In genomic region chr2:168058488-168059199, GRCm38 (mm10) we compare ENCODE assay signal across 10 mouse cellular contexts. TPM values are rescaled to one million over a fixed set of nuclear protein-coding genes. Genes with fewer than 3 reads are reported as not detected.
A peak's percentile ranks its signal among the peaks of the same experiment; 100 is the strongest.
DNase-seq lines count a peak whose midpoint lies in the region; ATAC-seq and TF ChIP-seq lines count a peak whose summit lies in the region.
"Had no signal": no experiment of that assay in that cellular context is flagged by ENCODE, and none has a peak within 500 bp of the region (broad histone marks: within the 10 kb centered on the region; RNA-seq: fewer than 3 reads in every experiment).

No protein-coding gene starts in this region.

- TF ChIP-seq CTCF in E14TG2a.4 (conservative IDR thresholded peaks at IDR 0.05; ENCODE audit: low read length): no peak

- 0 out of 2 replicates have a peak overlapping the region, but pooled peaks have one; percentile 23 for H3K27ac ChIP-seq in heart, embryonic 16.5 days (ENCODE audit: low read length)
- H3K27ac ChIP-seq in embryonic facial prominence, embryonic 10.5 days (replicated peaks): peak overlapping the region; percentile 54
- H3K27ac ChIP-seq in liver, embryonic 12.5 days: no peak overlapping the region
- H3K27ac ChIP-seq: forebrain, embryonic 12.5 days had no signal

- H3K27me3 ChIP-seq in heart, embryonic 16.5 days (ENCODE audit: control insufficient read depth, insufficient read depth, low read length): no peaks in the 10 kb centered on the region
- H3K27me3 ChIP-seq in E14TG2a.4 (ENCODE audit: insufficient read depth, low read length): peaks cover 15% of the 10 kb centered on the region
- H3K27me3 ChIP-seq in embryonic facial prominence, embryonic 10.5 days (replicated peaks; ENCODE audit: low read depth, poor library complexity, severe bottlenecking): 0 out of 2 replicates have a peak, but pooled peaks cover 5% of the 10 kb centered on the region
- H3K27me3 ChIP-seq in liver, embryonic 12.5 days (replicated peaks): peaks cover 6% of the 10 kb centered on the region

- H3K4me3 ChIP-seq in heart, embryonic 16.5 days (ENCODE audit: low read length): no peak overlapping the region
- H3K4me3 ChIP-seq in E14TG2a.4 (replicated peaks; ENCODE audit: low read length): peak overlapping the region; percentile 32; the same call in 1 of the 2 replicates
- no peak overlapping the region for H3K4me3 ChIP-seq in embryonic facial prominence, embryonic 10.5 days
- H3K4me3 ChIP-seq in liver, embryonic 12.5 days: no peak overlapping the region
- H3K4me3 ChIP-seq: forebrain, embryonic 12.5 days had no signal

- no peak for DNase-seq in heart, postnatal 4 days
- DNase-seq in embryonic facial prominence, embryonic 10.5 days (ENCODE audit: low spot score): no peak
- no peak for DNase-seq in left cerebral cortex, postnatal 4 days
- no peak for DNase-seq in layer of hippocampus, adult 9-10 months (ENCODE audit: low spot score)
- DNase-seq: heart, adult 11 months had no signal

- H3K4me2 ChIP-seq in heart, embryonic 16.5 days (ENCODE audit: low read depth, low read length): peak overlapping the region; percentile 33; the same call in 1 of the 2 replicates
- no peak overlapping the region for H3K4me2 ChIP-seq in liver, embryonic 12.5 days
- H3K4me2 ChIP-seq: forebrain, embryonic 12.5 days had no signal

- H3K4me1 ChIP-seq in heart, embryonic 16.5 days (ENCODE audit: control insufficient read depth, insufficient read depth, low read length): peaks cover 15% of the 10 kb centered on the region
- H3K4me1 ChIP-seq in E14TG2a.4 (replicated peaks; ENCODE audit: low read depth, low read length): peaks cover 52% of the 10 kb centered on the region
- H3K4me1 ChIP-seq in embryonic facial prominence, embryonic 10.5 days: peaks cover 29% of the 10 kb centered on the region
- peaks cover 19% of the 10 kb centered on the region for H3K4me1 ChIP-seq in liver, embryonic 12.5 days

- peak overlapping the region; percentile 37; the same call in 1 of the 2 replicates for H3K9ac ChIP-seq in heart, embryonic 16.5 days (ENCODE audit: low read length)
- peak overlapping the region; percentile 41; the same call in 1 of the 2 replicates for H3K9ac ChIP-seq in liver, embryonic 12.5 days
- H3K9ac ChIP-seq: forebrain, embryonic 12.5 days had no signal

- intact Hi-C loops in left cerebral cortex, postnatal 4 days (cut with DNase I): no loop called here

- H3K36me3 ChIP-seq in heart, embryonic 16.5 days (ENCODE audit: control insufficient read depth, insufficient read depth): no peaks in the 10 kb centered on the region
- no peaks in the 10 kb centered on the region for H3K36me3 ChIP-seq in E14TG2a.4 (ENCODE audit: insufficient read depth, low read length)
- no peaks in the 10 kb centered on the region for H3K36me3 ChIP-seq in embryonic facial prominence, embryonic 10.5 days (replicated peaks)
- no peaks in the 10 kb centered on the region for H3K36me3 ChIP-seq in liver, embryonic 12.5 days
- H3K36me3 ChIP-seq: forebrain, embryonic 12.5 days had no signal

- H3K9me3 ChIP-seq in heart, embryonic 16.5 days (replicated peaks; ENCODE audit: control insufficient read depth, low read length): peaks cover 6% of the 10 kb centered on the region
- no peaks in the 10 kb centered on the region for H3K9me3 ChIP-seq in E14TG2a.4 (ENCODE audit: low read length)
- no peaks in the 10 kb centered on the region for H3K9me3 ChIP-seq in embryonic facial prominence, embryonic 10.5 days
- H3K9me3 ChIP-seq in liver, embryonic 12.5 days (replicated peaks): no peaks in the 10 kb centered on the region
- H3K9me3 ChIP-seq: forebrain, embryonic 12.5 days had no signal

- 0 out of 2 replicates have a peak, but pooled peaks have one; percentile 8 for ATAC-seq in heart, embryonic 16.5 days (replicated peaks; ENCODE audit: extremely low read depth, insufficient read depth, low FRiP score)
- peak; percentile 57 for ATAC-seq in liver, embryonic 12.5 days
- no peak for ATAC-seq in megakaryocyte progenitor cell, adult 5-6 weeks (replicated peaks; ENCODE audit: poor library complexity)

- WGBS in heart, embryonic 16.5 days: 20% methylated on average over 13 of the region's 13 CpGs
- 21% methylated on average over 13 of the region's 13 CpGs for WGBS in embryonic facial prominence, embryonic 10.5 days
- WGBS in liver, embryonic 12.5 days (ENCODE audit: insufficient replicate concordance): 40% methylated on average over 13 of the region's 13 CpGs

RNA-seq across cellular contexts. Expression of gene Pard6b, which starts 22.2 kb away (rescaled TPM):
- 5.4 and 6.7 TPM in 2 replicates for polyA plus RNA-seq in heart, embryonic 16.5 days (2015; fragmentation: Nextera tagmentation; extraction: Ambion mirVana)
- 1 to 10 TPM; 4.0 to 4.5 TPM for total RNA-seq in heart, postnatal 4 days (2021)
- 7.3 and 7.4 TPM in 2 replicates for polyA plus RNA-seq in embryonic facial prominence, embryonic 10.5 days (2016; fragmentation: Nextera tagmentation; extraction: Ambion mirVana)
- polyA plus RNA-seq in liver, embryonic 12.5 days (2016; fragmentation: Nextera tagmentation; extraction: Ambion mirVana): 4.5 and 4.9 TPM in 2 replicates
- total RNA-seq in left cerebral cortex, postnatal 4 days (2021): 1 to 10 TPM; 4.3 to 4.9 TPM
- 0.07 and 0.42 TPM in 2 replicates for total RNA-seq in megakaryocyte progenitor cell, adult 5-6 weeks (2015)
- total RNA-seq in megakaryocyte progenitor cell, adult 5-6 weeks (2017): 0.25 and 0.78 TPM in 2 replicates

RNA-seq across cellular contexts. Expression of gene Ripor3, which starts 48.2 kb away (rescaled TPM):
- polyA plus RNA-seq in heart, embryonic 16.5 days (2015; fragmentation: Nextera tagmentation; extraction: Ambion mirVana): 0.84 and 0.99 TPM in 2 replicates
- under 1 TPM; 0.45 to 0.91 TPM for total RNA-seq in heart, postnatal 4 days (2021)
- 0.47 and 0.95 TPM in 2 replicates for polyA plus RNA-seq in embryonic facial prominence, embryonic 10.5 days (2016; fragmentation: Nextera tagmentation; extraction: Ambion mirVana)
- 2.4 and 2.9 TPM in 2 replicates for polyA plus RNA-seq in liver, embryonic 12.5 days (2016; fragmentation: Nextera tagmentation; extraction: Ambion mirVana)
- under 1 TPM; 0.52 to 0.64 TPM for total RNA-seq in left cerebral cortex, postnatal 4 days (2021)
- not detected in 2 replicates for total RNA-seq in megakaryocyte progenitor cell, adult 5-6 weeks (2015)
- not detected in 2 replicates for total RNA-seq in megakaryocyte progenitor cell, adult 5-6 weeks (2017)
